Mouse (Mus musculus) CH12F3 (cell line): ENCODE data around the gene Ppp1r32.

Experiments used
- in situ Hi-C: fragments of 300-500 bp; cut with MboI; formaldehyde crosslinking; loops from 2 replicates; pipeline ENCODE4 v1.14.3; 2020; ENCODE audit warnings: low sequenced_read_pairs

Ppp1r32 gene

DNA sequence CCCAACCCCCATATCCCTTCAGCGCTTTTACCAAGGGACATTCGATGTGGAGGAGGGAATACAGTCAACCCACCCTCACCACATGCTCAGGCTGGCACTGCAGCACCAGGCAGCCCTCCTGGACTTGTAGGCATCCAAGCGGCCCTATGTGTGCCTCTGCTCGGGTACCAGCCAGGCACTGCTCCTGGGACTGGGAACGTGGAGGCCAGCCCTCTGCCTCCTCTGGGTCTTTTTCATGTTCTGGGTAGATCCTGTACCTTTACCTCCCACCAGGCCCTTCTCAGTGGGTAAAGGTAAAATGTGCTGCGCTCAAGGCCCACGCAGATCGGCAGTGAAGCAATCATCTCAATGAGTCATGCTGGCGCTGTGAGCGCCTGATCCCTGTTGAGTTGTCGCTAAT, 22.8 kb downstream of the Ppp1r32 start:
- in situ Hi-C loops: no loop called here

DNA sequence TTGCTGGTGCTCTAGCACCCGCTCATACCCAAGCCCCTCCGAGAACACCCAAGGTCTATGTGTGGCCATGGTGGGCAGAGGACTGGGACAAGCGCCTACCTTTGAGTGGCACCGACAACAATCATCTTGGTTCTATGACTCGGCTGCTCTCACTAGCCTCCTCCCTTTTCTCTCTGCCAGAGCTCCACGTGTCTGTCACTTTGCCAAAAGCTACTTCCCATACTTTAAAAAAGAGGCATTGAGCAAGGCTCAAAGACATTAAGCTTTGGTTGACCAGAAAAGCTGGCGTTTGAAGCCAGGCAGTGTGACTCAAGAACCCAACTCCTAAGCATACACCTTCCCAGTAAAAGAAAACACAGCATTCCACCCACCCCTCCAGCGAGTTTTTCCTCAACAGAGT, 24.6 kb downstream of the Ppp1r32 start:
- in situ Hi-C loops: no loop called here

- in situ Hi-C loops: no loop called here
Measured at GRCm38 (mm10) chr19:10457484-10457800, 25.3 kb downstream of the Ppp1r32 start.

DNA sequence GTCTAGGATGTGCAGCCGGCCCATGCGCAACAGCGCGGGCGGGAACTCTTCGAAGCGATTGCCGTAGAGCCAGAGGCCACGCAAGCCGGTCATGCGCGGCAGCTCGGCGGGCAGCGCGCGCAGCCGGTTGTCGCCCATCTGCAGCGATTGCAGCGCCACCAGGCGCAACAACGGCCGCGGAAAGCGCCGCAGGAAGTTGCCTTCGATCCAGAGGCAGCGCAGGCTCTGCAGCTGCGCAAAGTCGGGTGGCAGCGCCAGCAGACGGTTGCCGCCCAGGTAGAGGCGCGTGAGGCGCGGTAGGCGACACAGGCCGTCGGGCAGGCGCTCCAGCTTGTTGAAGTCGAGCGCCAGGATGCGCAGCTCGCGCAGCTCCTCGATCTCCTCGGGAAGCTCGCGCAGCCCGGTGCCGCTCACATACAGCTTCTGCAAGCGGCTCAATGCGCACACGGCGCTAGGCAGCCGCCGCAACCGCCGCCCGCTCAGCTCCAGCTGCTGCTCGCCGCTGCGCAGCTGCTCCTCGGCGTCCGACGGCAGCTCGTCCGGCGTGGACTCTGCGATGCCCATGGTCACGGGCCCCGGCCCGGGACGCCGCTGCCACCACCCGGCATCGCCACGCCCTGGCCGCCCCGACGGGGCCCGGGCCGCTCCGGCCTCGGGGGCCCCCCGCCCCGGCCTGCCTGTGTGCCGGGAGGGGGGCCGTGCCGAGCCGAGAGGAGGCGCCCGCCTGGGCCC, 25.8 kb downstream of the Ppp1r32 start, which contains the start of gene Lrrc10b:
TSS of gene Lrrc10b (minus strand) at position 722 of the 732 bp plus-strand sequence.
- in situ Hi-C loops: no loop called here

GRCm38 (mm10) chr19:10455437-10455806, 27.3 kb downstream of the Ppp1r32 start:
- in situ Hi-C loops: no loop called here

DNA sequence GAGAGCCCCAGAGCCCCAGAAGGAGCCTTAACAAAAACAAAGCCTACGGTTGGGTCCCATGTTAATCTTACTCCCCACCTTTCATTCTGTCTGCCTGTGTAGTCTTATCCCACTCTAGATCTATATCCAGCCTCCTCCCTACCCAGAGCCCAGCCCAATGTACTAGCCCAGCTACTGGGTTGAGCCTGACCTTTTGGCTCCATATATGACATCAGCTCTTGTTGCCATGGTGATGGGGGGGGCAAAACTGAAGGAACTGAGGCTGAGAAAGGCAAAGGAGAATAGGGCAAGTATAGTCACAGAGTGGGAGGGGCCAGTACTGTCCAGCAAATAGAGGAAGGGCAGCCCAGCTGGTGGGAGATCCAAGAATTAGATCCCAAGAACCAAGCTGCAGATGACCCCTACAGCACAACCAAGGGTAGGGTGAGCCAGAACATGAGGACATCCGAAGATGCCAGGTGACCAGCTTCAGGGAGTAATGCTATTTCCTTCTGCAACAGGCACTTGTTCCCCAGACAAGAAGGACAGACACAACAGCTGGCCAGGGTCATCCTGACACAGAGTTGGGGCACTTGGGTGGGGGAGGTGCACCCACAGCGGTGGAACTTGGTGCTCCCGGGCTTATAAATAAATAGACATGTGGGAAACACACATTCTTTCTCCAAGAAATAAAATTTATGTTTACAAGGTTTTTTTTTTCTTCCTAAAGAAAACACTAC, 27.9 kb downstream of the Ppp1r32 start:
- in situ Hi-C loops: loop anchor here (5.0 kb wide), 1 partner anchor 37 kb away; no protein-coding TSS in a partner anchor

- in situ Hi-C loops: loop anchor here (5.0 to 25.0 kb wide), 2 partner anchors 43 to 112 kb away; no protein-coding TSS in a partner anchor
Measured at GRCm38 (mm10) chr19:10449708-10450107, 33.0 kb downstream of the Ppp1r32 start.

- in situ Hi-C loops: loop anchor here (25.0 kb wide), 1 partner anchor 112 kb away; no protein-coding TSS in a partner anchor
Measured at GRCm38 (mm10) chr19:10449190-10449589, 33.5 kb downstream of the Ppp1r32 start.

DNA sequence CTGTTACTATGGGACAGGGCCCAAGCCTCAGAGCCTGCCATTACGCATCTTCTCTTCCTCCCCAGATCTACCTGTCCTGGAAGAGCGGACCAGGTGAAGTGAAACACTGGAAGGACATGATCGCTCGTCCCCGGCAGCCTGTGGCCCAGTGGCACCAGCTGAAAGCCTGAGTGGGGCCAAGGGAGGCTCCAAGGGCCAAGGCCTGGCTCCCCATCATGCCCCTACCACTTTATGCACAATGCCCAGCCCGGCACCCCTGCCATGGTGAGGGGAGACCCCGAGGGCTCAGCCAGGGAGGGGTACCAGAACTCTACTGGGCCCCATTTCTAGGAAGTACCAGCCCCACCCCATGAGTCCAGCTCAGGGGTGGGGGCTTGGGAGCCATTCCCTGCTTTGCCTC, 34.5 kb downstream of the Ppp1r32 start:
- in situ Hi-C loops: loop anchor here (25.0 kb wide), 1 partner anchor 111 kb away; no protein-coding TSS in a partner anchor

- in situ Hi-C loops: loop anchor here (25.0 kb wide), 1 partner anchor 108 kb away; no protein-coding TSS in a partner anchor
Measured at GRCm38 (mm10) chr19:10444685-10445369, 37.9 kb downstream of the Ppp1r32 start.

GRCm38 (mm10) chr19:10437521-10437920, 45.2 kb downstream of the Ppp1r32 start:
- in situ Hi-C loops: loop anchor here (25.0 kb wide), 1 partner anchor 100 kb away; no protein-coding TSS in a partner anchor

DNA sequence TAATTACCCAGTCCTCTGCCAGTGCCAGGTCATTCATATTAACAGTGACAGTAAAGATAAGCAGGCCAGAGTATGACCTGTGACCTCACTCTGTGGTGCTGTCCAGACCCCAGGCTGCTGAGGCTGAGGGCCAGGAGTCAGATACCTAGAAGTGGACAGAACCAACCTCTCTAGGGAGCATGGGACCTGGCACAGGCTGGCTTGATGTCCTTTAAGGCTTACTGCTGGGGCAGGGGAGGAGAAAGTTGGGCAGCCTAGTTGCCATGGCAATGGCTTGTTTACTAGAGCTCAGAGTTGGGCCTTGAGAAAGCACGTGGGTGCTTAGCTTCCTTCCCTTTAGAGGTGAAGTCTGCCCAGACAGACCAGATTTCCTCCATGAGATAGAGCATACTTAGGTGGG, 46.0 kb downstream of the Ppp1r32 start:
- in situ Hi-C loops: loop anchor here (25.0 kb wide), 1 partner anchor 99 kb away; no protein-coding TSS in a partner anchor

GRCm38 (mm10) chr19:10435908-10436307, 46.8 kb downstream of the Ppp1r32 start:
- in situ Hi-C loops: loop anchor here (25.0 kb wide), 1 partner anchor 99 kb away; no protein-coding TSS in a partner anchor

DNA sequence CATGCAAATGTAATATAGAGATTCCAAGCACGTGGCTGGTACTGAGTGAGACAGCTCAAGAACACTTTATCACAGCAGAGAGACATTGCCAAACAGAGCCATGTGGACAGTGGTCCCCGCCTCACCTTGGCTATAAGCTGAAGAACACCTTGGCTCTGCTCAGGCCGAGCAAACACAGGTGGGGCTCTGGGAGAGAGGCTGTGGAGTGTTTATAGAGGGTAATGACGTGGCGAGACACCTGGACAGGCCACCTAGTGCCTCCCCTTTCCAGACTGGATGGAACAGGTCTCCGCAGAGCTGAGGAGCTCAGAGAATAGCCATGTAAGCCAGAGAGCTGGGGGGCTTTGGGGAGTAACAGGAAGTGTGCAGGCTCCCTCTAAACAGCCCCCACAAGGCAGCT, 47.8 kb downstream of the Ppp1r32 start:
- in situ Hi-C loops: loop anchor here (25.0 kb wide), 1 partner anchor 98 kb away; no protein-coding TSS in a partner anchor

GRCm38 (mm10) chr19:10433879-10434540, 48.7 kb downstream of the Ppp1r32 start:
- in situ Hi-C loops: loop anchor here (25.0 kb wide), 1 partner anchor 97 kb away; no protein-coding TSS in a partner anchor

DNA sequence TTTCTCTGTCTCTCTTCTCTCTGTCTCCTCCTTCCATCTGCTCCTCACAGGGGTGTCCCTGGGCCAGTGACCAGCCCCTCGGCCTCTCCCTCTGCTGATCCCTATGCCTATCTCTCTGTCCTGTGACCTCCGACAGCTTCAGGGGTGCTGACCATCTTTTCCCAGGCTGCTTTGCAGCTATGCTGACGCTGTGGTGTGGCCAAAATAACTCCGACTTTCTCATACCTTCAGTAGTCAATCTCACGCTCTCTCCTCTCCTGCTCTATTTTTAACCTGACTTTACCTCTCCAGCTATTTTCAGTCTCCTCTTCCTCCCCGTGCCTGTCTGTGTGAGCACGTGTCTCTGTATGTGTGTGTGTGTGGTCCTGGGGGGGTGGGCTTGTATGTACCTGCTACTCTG, 49.5 kb downstream of the Ppp1r32 start:
- in situ Hi-C loops: loop anchor here (25.0 kb wide), 1 partner anchor 96 kb away; no protein-coding TSS in a partner anchor

DNA sequence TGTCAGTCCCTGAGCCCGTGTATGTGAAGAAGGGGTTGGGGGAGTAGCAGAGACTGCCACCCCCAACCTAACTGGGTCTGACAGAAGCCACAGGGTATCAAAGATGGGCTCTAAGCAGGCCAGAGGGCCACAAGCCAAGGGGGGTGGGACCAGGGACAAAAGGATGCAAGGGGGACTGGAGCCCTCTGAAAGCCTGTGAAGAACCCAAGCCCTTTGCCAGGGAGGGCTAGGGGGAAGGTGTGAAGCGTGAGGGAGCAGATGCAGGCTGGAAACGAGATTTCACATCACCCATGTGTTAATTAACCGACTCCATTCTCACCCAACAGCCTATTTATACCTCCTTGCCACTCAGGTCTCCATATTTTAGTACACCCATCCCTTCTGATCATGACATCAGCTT, 50.9 kb downstream of the Ppp1r32 start:
- in situ Hi-C loops: loop anchor here (25.0 kb wide), 1 partner anchor 95 kb away; no protein-coding TSS in a partner anchor

- in situ Hi-C loops: loop anchor here (25.0 kb wide), 1 partner anchor 94 kb away; no protein-coding TSS in a partner anchor
Measured at GRCm38 (mm10) chr19:10431410-10431809, 51.3 kb downstream of the Ppp1r32 start.

GRCm38 (mm10) chr19:10429371-10429770, 53.4 kb downstream of the Ppp1r32 start:
- in situ Hi-C loops: loop anchor here (25.0 kb wide), 1 partner anchor 92 kb away; no protein-coding TSS in a partner anchor

GRCm38 (mm10) chr19:10427431-10427830, 55.3 kb downstream of the Ppp1r32 start:
- in situ Hi-C loops: loop anchor here (25.0 kb wide), 1 partner anchor 90 kb away; no protein-coding TSS in a partner anchor
